In genomic region chr2:48825878-48826277, GRCm38 (mm10) we compare ENCODE assay signal across 29 mouse cellular contexts.
"Had no signal": no experiment of that assay in that cellular context is flagged by ENCODE, and none has a peak within 500 bp of the region (broad histone marks: within the 10 kb centered on the region; RNA-seq: fewer than 3 reads in every experiment).

No protein-coding gene starts in this region.

- H3K4me3 ChIP-seq: embryonic facial prominence, embryonic 10.5 days; embryonic facial prominence, embryonic 12.5 days; embryonic facial prominence, embryonic 13.5 days; embryonic facial prominence, embryonic 15.5 days; erythroblast, embryonic 14.5 days; forebrain, embryonic 10.5 days; forebrain, embryonic 12.5 days; forebrain, embryonic 13.5 days; forebrain, embryonic 15.5 days; gastrocnemius, adult 2 months; heart, adult 2 months had no signal

- H3K9me3 ChIP-seq: embryonic facial prominence, embryonic 10.5 days; embryonic facial prominence, embryonic 12.5 days; embryonic facial prominence, embryonic 13.5 days; embryonic facial prominence, embryonic 15.5 days; forebrain, embryonic 10.5 days; forebrain, embryonic 12.5 days; forebrain, embryonic 13.5 days; forebrain, embryonic 15.5 days had no signal

- H3K27ac ChIP-seq: embryonic facial prominence, embryonic 10.5 days; embryonic facial prominence, embryonic 12.5 days; embryonic facial prominence, embryonic 13.5 days; embryonic facial prominence, embryonic 15.5 days; forebrain, embryonic 10.5 days; forebrain, embryonic 12.5 days; forebrain, embryonic 13.5 days; forebrain, embryonic 15.5 days; gastrocnemius, adult 2 months; heart, adult 2 months had no signal

- H3K9ac ChIP-seq: embryonic facial prominence, embryonic 12.5 days; embryonic facial prominence, embryonic 13.5 days; embryonic facial prominence, embryonic 15.5 days; forebrain, embryonic 12.5 days; forebrain, embryonic 13.5 days; forebrain, embryonic 15.5 days; forebrain, postnatal 0 days had no signal

- H3K4me2 ChIP-seq: embryonic facial prominence, embryonic 12.5 days; embryonic facial prominence, embryonic 13.5 days; embryonic facial prominence, embryonic 15.5 days; forebrain, embryonic 12.5 days; forebrain, embryonic 13.5 days; forebrain, embryonic 15.5 days had no signal

- H3K4me1 ChIP-seq: embryonic facial prominence, embryonic 10.5 days; embryonic facial prominence, embryonic 12.5 days; embryonic facial prominence, embryonic 13.5 days; embryonic facial prominence, embryonic 15.5 days; forebrain, embryonic 12.5 days had no signal

- H3K27me3 ChIP-seq: embryonic facial prominence, embryonic 12.5 days; embryonic facial prominence, embryonic 13.5 days; embryonic facial prominence, embryonic 15.5 days; forebrain, embryonic 12.5 days; forebrain, embryonic 13.5 days; forebrain, embryonic 15.5 days had no signal

- DNase-seq: cerebellum, adult 2 months; cerebellum, adult 8-10 months; cerebellum, adult 9-10 months; cerebellum, adult 9-11 months; cerebellum, postnatal 10 days; cerebellum, postnatal 14 days; cerebellum, postnatal 25 days; cerebellum, postnatal 36 days; embryo, embryonic 11 days; forebrain, postnatal 0 days; gastrocnemius, adult 2 months; gastrocnemius, postnatal 10 days; gastrocnemius, postnatal 14 days; gastrocnemius, postnatal 25 days; gastrocnemius, postnatal 36 days; heart, adult 11 months; heart, adult 18-20 months; heart, adult 2 months had no signal

- ATAC-seq: forebrain, embryonic 13.5 days; forebrain, embryonic 14.5 days; forebrain, embryonic 15.5 days; forebrain, embryonic 16.5 days; forebrain, postnatal 0 days had no signal

- H3K36me3 ChIP-seq: embryonic facial prominence, embryonic 10.5 days; embryonic facial prominence, embryonic 12.5 days; embryonic facial prominence, embryonic 13.5 days; embryonic facial prominence, embryonic 15.5 days; forebrain, embryonic 10.5 days; forebrain, embryonic 15.5 days had no signal
